Mouse (Mus musculus): ENCODE measurements around the gene Glt6d1.

Gene Glt6d1

DNA sequence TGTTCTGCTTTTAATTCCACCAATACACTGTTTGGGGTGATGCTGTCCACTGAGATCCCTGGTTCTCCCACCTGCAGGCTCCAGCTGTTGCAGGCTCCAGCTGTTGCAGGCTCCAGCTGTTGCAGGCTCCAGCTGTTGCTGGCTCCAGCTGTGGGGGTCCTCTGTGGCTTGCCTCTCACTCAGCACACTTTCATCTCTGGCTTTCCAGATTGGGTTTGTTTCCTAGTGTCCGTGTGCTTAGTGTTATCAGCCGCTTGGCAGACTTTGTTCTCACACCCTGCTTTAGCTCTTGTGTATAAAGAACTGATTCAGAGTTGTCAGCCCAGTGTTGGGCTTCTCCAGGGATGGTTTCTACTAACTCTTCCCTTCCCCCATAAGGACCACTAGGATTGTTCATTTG, 18.0 kb downstream of the Glt6d1 start:
- DNase-seq (ENCODE audit: low read depth, low spot score), result no peak

GRCm38 (mm10) chr2:25789092-25789491, 26.6 kb downstream of the Glt6d1 start:
- no peak for DNase-seq (ENCODE audit: low read depth, low spot score)

- no peak for DNase-seq (ENCODE audit: low read depth, low spot score)
Measured at GRCm38 (mm10) chr2:25785573-25786322, 29.9 kb downstream of the Glt6d1 start.

DNA sequence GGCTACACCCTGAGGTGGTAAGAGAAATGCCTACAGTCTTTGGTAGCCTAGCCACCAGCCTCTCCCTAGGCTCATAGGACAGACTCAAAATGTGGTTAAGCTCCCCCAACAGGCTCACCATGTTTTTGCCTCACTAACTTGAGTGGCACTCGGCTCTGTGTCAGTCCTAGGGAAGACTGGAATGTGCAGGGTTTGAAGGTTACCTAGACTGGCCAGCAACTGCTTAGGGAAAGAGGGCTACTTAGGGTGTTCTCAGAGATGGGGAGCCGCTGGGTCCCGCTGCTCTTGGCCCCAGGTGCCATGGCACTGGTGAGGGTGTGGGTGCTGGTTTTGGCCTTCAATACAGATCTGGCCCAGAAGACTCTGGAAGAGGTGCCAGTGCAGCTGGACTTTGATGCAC, 33.7 kb downstream of the Glt6d1 start, which contains the start of gene Gm13539:
TSS of gene Gm13539 (plus strand) at position 301 of the 400 bp plus-strand sequence.
- no peak for DNase-seq (ENCODE audit: low read depth, low spot score)

- no peak for DNase-seq (ENCODE audit: low read depth, low spot score)
Measured at GRCm38 (mm10) chr2:25780921-25781320, 34.7 kb downstream of the Glt6d1 start.

DNA sequence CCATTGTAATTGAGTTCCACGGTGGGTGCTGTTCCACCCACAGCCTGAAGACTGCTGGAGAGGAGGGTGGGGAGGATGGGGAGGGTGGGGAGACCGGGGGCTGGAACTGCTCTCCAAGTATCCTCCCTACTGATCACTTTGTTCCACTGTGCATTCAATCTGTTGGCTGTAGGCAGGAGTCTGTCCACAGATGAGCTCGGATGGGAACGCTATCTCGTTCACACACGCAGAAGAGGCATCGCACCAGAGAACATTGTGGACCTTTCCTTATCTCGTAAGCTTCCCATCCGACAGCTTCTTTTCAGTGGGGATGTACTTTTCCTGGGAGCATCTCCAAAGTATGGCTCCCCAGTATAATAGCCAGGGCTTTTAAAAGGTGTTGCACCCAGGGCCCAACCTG, 36.6 kb downstream of the Glt6d1 start:
- DNase-seq (ENCODE audit: low read depth, low spot score), result no peak

DNA sequence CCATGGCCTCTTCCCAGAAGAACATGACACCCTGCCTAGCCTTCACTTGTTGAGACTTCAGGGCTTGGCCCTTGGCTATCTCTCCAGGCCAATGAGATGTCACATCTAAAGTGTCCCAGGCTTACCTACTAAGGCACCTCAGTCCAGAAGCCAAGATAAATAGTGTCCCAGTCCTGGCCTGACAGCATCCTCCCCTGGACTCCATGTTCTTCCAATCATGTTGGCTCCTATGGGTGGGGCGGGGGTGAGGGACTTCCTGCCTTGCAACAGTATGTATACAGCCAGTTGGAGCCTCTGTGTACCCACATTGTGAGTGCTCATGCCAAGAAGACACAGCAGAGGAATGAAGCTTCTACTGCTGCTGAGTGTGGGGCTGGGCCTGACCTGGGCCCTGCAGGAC, 38.9 kb downstream of the Glt6d1 start, which contains the start of gene Lcn11:
TSS of gene Lcn11 (plus strand) at position 301 of the 400 bp plus-strand sequence.
- DNase-seq (ENCODE audit: low read depth, low spot score), result no peak

GRCm38 (mm10) chr2:25775991-25776390, 39.7 kb downstream of the Glt6d1 start:
- DNase-seq (ENCODE audit: low read depth, low spot score), result no peak

GRCm38 (mm10) chr2:25774640-25775039, 41.0 kb downstream of the Glt6d1 start:
- DNase-seq (ENCODE audit: low read depth, low spot score), result no peak

DNA sequence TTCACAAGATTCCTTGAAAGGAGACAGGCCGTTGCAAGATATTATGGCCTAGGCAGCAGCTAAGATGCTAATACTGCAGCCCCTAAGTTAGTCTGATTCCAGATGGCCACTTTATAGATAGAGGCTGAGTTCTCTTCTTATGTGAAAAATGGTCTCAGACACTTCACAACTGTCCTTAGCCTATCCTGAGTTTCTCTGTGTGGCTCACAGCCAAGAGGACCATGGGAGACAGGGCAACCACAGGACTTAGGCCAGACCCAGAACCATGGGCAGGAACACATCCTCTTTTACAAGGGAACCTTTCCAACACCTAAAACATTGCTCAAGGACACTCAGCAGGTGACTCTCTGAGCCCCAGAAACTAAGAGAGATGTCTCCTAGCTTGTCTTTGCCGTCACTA, 42.1 kb downstream of the Glt6d1 start:
- DNase-seq (ENCODE audit: low read depth, low spot score), result no peak

DNA sequence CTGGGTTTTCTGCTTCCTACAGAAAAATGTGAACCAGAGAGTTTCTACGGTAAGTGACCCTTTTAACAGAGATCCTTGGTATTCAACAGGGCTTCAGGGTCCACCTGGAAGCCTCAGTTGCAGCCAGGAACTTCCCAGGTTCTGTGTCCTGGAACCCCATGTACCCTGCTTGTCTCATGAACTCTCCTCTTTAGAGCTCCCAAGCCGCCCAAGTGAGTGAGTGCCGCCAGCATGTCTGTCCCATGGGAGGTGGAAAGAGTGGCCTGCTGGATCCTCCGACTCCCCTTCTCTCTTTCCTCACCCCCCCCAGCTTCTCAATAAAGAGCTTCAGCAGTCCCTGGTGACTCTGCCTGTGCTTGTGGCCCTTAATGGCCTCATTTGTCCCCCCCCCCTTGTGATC, 47.9 kb downstream of the Glt6d1 start:
- no peak for DNase-seq (ENCODE audit: low read depth, low spot score)

GRCm38 (mm10) chr2:25765269-25765668, 50.4 kb downstream of the Glt6d1 start, which contains the start of gene Lcn3:
Gene Lcn3 (plus strand): TSS chr2:25765569.
- no peak for DNase-seq (ENCODE audit: low read depth, low spot score)

GRCm38 (mm10) chr2:25758064-25758625, 57.5 kb downstream of the Glt6d1 start:
- DNase-seq (ENCODE audit: low read depth, low spot score), result no peak

- DNase-seq (ENCODE audit: low read depth, low spot score), result no peak
Measured at GRCm38 (mm10) chr2:25754201-25754600, 61.4 kb downstream of the Glt6d1 start.

All from CD4-positive, CD25-positive, alpha-beta regulatory T cell, adult 2 months (primary cell).